Mouse (Mus musculus): Measurements from ENCODE around the gene Plekhg5.

DNA sequence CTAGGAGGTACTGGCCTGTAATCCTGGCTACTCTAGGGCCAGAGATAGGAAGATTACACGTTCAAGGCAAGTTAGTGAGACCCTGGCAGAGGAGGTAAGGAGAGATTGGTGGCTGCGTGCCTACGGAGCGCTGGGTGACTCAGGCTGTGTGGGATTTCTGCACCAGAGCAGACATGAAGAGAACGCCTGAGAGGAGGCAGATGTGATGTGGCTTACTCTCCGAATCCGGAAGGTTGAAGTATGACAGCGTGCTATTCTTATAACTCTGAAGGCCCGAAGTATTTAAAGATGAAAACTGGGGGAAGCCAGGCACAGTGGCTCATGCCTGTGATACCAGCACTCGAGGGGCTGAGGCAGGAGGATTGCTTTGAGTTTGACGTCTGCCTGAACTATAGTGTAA lies 28.2 kb downstream of the Plekhg5 start:
- no peak for TF ChIP-seq POLR2A (IDR thresholded peaks at IDR 0.05; ENCODE audit: control insufficient read depth, extremely low read depth, insufficient read depth, low read length, poor library complexity)
- no peak for TF ChIP-seq CTCF (IDR thresholded peaks at IDR 0.05; ENCODE audit: borderline replicate concordance, control insufficient read depth, extremely low read depth, insufficient read depth, low read length, poor library complexity)
